Mouse (Mus musculus): Measurements from ENCODE around the gene Morc1. TPM values are rescaled to one million over a fixed set of nuclear protein-coding genes. Genes with fewer than 3 reads are reported as not detected.

Morc1 gene
- polyA plus RNA-seq (2016; fragmentation: Nextera tagmentation; extraction: Ambion mirVana), result not detected in 2 replicates

DNA sequence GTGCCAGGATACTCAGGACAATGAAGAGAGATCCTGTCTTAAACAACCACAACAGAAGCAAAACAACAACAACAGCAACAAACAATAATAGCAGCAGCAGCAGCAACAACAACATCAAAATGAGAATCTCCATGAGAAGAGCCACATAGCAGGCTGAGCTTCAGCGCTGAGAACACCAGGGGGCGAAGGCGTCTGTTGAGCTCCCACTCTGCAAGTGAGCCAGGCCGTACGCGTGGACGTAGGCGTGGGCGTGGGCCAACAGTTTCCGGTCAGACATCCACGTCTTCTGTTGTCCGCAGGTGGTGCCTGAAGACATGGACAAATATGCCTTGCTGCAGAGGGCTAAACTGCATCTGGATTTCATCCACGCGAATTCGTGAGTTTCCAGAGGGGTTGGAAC, at the start of gene Morc1:
Gene Morc1, plus strand, starts transcription at position 211 of the 400 bp plus-strand sequence.
- ATAC-seq (ENCODE audit: low FRiP score), result no peak
- no peak within 1 kb of the TSS for H3K4me2 ChIP-seq

DNA sequence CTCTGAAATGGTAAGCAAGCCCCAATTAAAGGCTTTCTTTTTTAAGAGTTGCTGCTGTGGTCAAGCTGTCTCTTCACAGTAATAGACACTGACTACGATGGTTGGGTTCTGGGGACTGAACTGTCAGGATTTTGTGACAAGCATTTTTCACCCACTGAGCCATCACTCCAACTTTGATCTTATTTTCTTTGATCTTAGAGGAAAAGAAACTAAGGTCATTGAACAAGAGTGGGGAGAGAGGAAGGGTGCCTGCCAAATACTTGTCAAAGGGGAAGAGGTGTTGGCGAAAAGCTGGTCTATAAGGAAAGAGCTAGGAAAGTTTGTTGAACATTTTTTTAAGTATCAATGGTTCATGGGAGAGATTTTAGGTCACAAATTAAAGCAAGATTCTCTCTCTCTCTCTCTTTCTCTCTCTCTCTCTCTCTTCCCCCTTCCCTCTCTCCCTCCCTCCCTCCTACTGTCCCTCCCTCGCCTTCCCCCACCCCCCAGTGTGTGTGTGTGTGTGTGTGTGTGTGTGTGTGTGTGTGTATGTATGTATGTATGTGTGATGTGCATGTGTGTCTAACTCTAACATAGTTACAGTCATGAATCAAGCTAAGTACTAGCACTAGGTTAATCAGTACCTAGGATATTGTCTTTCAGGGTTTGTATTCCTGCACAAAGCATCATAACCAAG, 47.3 kb upstream of the Morc1 start:
- Histone ChIP-seq H3K4me1 (no peaks in the 10 kb centered on the region), H3K4me3 (replicated peaks) (no peak overlapping the region), H3K36me3 (replicated peaks) (no peaks in the 10 kb centered on the region), H3K27me3 (no peaks in the 10 kb centered on the region), H3K27ac (no peak overlapping the region), H3K4me2 (no peak overlapping the region), H3K9me3 (no peaks in the 10 kb centered on the region), H3K9ac (no peak overlapping the region)
- whole genome bisulfite sequencing, result 88% methylated on average over 2 of the region's 3 CpGs
- ATAC-seq (ENCODE audit: low FRiP score), result no peak

More for the DNA sequence above, at the start of gene Morc1:
- no peak within 1 kb of the TSS for H3K27ac ChIP-seq
- H3K4me1 ChIP-seq, result no peaks in the 10 kb centered on the region
- WGBS, result 94% methylated on average over 15 of the region's 15 CpGs
- no peaks in the 10 kb centered on the region for H3K36me3 ChIP-seq (replicated peaks)
- H3K9me3 ChIP-seq, result no peaks in the 10 kb centered on the region
- no peak within 1 kb of the TSS for H3K9ac ChIP-seq
- H3K27me3 ChIP-seq, result no peaks in the 10 kb centered on the region
- H3K4me3 ChIP-seq (replicated peaks), result no peak within 1 kb of the TSS

DNA sequence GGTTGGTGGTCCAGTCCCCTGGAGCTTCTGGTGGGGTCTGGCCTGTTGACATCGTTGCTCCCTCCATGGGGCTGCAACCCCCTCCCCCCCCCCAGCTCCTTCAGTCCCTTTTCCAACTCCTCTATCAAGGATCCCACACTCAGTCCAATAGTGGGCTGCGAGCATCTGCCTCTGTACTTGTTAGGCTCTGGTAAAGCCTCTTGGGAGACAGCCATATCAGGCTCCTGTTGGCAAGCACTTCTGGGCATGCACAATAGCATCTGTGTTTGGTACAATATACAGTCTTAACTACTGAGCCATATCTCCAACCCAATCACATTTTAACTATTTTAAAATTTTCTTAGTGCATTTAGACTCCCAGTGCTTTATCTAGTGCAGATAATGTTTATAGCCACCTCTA, 44.1 kb upstream of the Morc1 start:
- Histone ChIP-seq H3K27me3 (no peaks in the 10 kb centered on the region), H3K9ac (no peak overlapping the region), H3K27ac (no peak overlapping the region), H3K4me3 (replicated peaks) (no peak overlapping the region), H3K9me3 (no peaks in the 10 kb centered on the region), H3K36me3 (replicated peaks) (no peaks in the 10 kb centered on the region), H3K4me1 (no peaks in the 10 kb centered on the region), H3K4me2 (no peak overlapping the region)
- ATAC-seq (ENCODE audit: low FRiP score), result no peak
- 82% methylated on average over 2 of the region's 2 CpGs for WGBS

DNA sequence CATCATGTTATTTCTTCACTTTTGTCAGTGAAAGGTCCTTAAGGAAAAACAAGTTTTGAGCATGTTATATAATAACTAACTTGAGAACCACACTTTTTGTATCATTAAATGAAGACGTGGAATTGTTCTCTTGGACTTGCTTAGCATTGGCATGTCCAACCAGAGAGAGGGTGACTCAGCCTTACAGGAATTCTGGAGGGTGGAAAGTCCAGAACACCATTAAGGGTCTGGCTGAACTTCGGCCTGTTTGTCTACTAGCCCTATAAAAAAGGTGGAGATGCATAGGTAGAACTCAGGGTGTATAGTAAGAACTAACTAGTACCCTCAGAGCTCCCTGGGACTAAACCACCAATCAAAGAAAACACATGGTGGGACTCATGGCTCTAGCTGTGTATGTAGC, 35.8 kb upstream of the Morc1 start:
- Histone ChIP-seq H3K27ac (no peak overlapping the region), H3K4me3 (replicated peaks) (no peak overlapping the region), H3K36me3 (replicated peaks) (no peaks in the 10 kb centered on the region), H3K9ac (no peak overlapping the region), H3K4me1 (no peaks in the 10 kb centered on the region), H3K9me3 (no peaks in the 10 kb centered on the region), H3K4me2 (no peak overlapping the region), H3K27me3 (no peaks in the 10 kb centered on the region)
- ATAC-seq (ENCODE audit: low FRiP score), result no peak
- 93% methylated on average over 2 of the region's 2 CpGs for WGBS

DNA sequence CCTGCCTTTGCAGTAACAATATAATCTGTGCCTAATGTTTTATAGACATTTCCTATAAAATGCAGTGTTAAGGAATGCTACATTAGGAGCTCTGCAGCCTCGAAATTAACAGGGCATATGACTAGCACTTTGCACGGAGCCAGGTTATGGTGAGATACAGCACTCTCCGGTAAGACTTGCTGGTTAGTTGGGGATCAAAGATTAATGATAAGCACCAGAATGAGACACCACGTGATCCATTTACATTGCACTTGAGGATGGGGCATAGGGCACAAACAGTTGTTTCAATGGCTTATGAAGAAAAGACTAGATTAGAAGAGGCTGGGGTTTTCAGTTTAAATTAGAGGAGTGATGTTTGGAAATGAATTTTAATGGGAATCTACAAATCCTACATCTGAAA, 28.1 kb upstream of the Morc1 start:
- no peak for ATAC-seq (ENCODE audit: low FRiP score)

DNA sequence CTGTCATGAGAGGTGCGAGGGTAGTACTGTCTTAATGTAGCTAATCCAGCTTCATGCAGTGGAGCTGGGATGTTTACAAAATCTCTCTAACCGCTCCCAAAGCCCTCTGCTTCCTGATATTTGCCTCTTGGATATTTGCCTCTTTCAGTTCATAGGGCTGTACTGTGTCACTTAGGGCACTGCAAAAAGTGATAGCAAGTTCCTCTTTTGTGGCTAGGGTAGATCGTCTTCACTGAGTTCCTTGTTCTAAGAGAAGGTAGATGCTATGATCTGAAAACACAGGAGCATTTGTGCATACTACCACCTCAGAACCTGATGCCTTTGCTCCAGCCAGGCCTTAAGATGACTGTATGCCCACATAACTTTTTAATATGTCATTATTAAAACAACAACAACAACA, 27.6 kb upstream of the Morc1 start:
- H3K4me1 ChIP-seq, result no peaks in the 10 kb centered on the region
- H3K4me2 ChIP-seq, result no peak overlapping the region
- H3K27me3 ChIP-seq, result no peaks in the 10 kb centered on the region
- no peak overlapping the region for H3K4me3 ChIP-seq (replicated peaks)
- H3K9ac ChIP-seq, result no peak overlapping the region
- H3K36me3 ChIP-seq (replicated peaks), result no peaks in the 10 kb centered on the region
- H3K27ac ChIP-seq, result no peak overlapping the region
- WGBS, result 91% methylated on average over 3 of the region's 3 CpGs
- no peaks in the 10 kb centered on the region for H3K9me3 ChIP-seq
- no peak for ATAC-seq (ENCODE audit: low FRiP score)

More for the DNA sequence above, 28.1 kb upstream of the Morc1 start:
- Histone ChIP-seq H3K27ac (no peak overlapping the region), H3K4me3 (replicated peaks) (no peak overlapping the region), H3K9me3 (no peaks in the 10 kb centered on the region), H3K4me1 (no peaks in the 10 kb centered on the region), H3K27me3 (no peaks in the 10 kb centered on the region), H3K4me2 (no peak overlapping the region), H3K36me3 (replicated peaks) (no peaks in the 10 kb centered on the region), H3K9ac (no peak overlapping the region)
- 83% methylated on average over 4 of the region's 4 CpGs for WGBS

DNA sequence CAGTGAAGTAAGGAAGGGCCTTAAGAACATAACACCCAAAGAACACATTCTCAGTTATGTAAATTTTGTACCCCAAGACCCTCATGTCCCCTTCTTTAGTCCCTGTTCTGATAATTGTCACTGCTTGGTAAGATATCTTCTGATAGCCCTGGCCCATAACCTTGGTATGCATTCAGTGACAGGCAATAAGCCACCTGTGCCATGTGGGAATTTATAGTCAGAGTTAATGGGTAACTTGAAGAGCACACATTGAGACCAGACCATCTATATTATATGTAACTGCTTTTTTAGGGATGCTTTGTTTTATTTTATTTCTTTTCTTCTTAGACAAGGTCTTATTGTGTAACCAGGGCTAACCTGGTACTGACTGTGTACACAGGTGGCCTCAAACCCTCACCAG, 27.0 kb upstream of the Morc1 start:
- no peak overlapping the region for H3K9ac ChIP-seq
- H3K9me3 ChIP-seq, result no peaks in the 10 kb centered on the region

DNA sequence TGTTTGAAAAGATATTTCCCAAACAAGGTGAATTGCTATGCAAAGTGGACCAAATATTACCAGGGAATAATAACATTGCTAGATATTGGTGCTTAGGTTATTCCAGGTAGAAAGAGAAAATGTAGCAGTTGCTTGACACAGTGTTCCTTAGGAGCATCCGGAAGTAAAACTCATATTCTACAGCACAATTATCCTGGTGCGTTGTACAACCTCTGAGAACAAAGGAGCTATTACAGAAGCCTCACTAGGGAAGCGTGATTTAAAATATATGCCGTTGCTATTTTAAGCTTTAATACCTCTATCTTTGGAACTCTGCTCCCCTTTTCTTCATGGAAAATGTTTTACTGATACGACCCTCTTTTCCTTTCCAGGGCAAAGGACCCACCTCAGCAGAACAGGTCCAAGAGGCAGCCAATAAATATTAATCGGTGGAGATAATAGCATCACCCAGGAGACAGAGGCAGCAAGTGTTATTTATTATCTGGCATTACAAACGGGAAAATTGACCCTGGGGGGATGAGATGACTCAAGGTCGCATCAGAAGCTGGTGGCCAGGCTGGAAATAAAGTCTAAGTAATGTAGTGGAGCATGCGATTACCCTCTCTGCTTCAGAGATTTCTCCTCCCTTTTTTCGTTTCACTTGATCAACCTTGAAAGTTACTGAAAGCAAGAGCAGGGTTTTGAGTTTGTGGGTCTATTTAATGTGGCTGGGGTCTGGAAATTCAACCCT, 25.2 kb upstream of the Morc1 start:
- Histone ChIP-seq H3K9me3 (no peaks in the 10 kb centered on the region), H3K4me3 (replicated peaks) (no peak overlapping the region), H3K27me3 (no peaks in the 10 kb centered on the region), H3K27ac (no peak overlapping the region), H3K36me3 (replicated peaks) (no peaks in the 10 kb centered on the region), H3K4me2 (no peak overlapping the region), H3K4me1 (no peaks in the 10 kb centered on the region), H3K9ac (no peak overlapping the region)
- 76% methylated on average over 10 of the region's 10 CpGs for WGBS
- no peak for ATAC-seq (ENCODE audit: low FRiP score)

More for the DNA sequence above, 27.0 kb upstream of the Morc1 start:
- Histone ChIP-seq H3K4me2 (no peak overlapping the region), H3K4me1 (no peaks in the 10 kb centered on the region), H3K36me3 (replicated peaks) (no peaks in the 10 kb centered on the region), H3K4me3 (replicated peaks) (no peak overlapping the region), H3K27me3 (no peaks in the 10 kb centered on the region), H3K27ac (no peak overlapping the region)
- ATAC-seq (ENCODE audit: low FRiP score), result no peak

DNA sequence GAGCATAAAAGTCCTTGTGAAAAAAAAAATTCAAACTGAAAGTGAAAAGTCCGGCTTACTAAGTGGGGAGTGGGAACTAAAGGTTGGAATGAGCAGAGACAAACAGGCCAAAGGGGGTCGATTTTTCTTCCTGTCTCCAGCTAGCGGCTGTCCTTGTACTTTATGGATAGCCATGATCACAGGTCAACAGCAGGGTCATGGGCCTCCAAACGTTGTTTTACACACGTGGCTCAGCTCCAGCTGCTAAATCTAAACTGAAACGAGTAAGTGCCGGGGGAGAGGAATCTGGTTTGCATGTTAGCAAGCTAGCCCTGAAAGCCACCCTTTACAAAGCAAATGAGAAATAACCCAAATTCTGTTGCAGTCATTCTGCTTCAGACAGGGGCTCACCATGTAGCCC, 21.5 kb upstream of the Morc1 start:
- H3K4me1 ChIP-seq, result no peaks in the 10 kb centered on the region
- WGBS, result 78% methylated on average over 7 of the region's 7 CpGs
- H3K27ac ChIP-seq, result no peak overlapping the region
- no peak for ATAC-seq (ENCODE audit: low FRiP score)
- H3K4me3 ChIP-seq (replicated peaks), result no peak overlapping the region
- H3K9me3 ChIP-seq, result no peaks in the 10 kb centered on the region
- no peaks in the 10 kb centered on the region for H3K36me3 ChIP-seq (replicated peaks)
- H3K9ac ChIP-seq, result no peak overlapping the region
- H3K4me2 ChIP-seq, result no peak overlapping the region
- H3K27me3 ChIP-seq, result no peaks in the 10 kb centered on the region

DNA sequence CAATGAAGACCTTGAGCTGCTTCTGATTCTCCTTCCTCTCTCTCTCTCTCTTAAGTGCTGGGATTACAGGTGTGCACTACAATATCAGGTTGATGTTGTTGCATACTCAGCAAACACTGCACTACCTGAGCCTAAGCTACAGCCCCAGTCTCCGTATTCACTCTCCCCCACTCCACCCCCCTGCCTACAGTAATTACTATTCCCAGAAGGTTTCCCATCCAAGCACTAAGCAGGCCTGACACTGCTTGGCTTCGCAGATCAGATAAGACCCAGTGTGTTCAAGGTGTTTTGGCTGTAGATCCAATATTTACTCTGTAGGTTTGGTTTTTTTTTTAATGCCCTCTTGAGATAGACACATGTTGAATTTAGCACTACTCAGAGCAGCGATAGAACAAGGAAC, 20.9 kb upstream of the Morc1 start:
- H3K27ac ChIP-seq, result no peak overlapping the region
- no peaks in the 10 kb centered on the region for H3K36me3 ChIP-seq (replicated peaks)
- H3K4me1 ChIP-seq, result no peaks in the 10 kb centered on the region
- no peaks in the 10 kb centered on the region for H3K27me3 ChIP-seq
- H3K9ac ChIP-seq, result no peak overlapping the region
- no peak for ATAC-seq (ENCODE audit: low FRiP score)
- H3K4me3 ChIP-seq (replicated peaks), result no peak overlapping the region
- no peak overlapping the region for H3K4me2 ChIP-seq
- WGBS, result 84% methylated on average over 3 of the region's 3 CpGs
- no peaks in the 10 kb centered on the region for H3K9me3 ChIP-seq

DNA sequence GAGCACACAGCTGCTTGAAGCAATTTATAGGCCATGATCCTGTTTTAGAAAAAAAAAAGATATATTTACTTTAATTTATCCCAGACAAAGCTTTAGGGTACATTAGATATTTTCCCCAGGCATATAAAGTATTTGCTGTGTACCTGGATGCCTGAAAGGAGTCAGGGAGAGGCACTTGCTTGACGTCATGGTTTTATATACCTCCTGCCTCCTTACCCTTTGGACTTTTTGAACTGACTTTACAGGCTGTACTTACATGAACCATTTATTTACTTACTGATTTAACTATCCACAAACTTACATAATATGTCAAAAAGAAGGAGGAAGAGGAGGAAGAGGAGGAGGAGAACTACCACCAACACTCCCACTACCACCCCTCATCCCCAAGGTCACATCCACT, 18.8 kb upstream of the Morc1 start, which contains the start of gene Gm5485:
Gene Gm5485, minus strand, starts transcription at position 171 of the 400 bp plus-strand sequence.
- Histone ChIP-seq H3K27me3 (no peaks in the 10 kb centered on the region), H3K9me3 (no peaks in the 10 kb centered on the region), H3K36me3 (replicated peaks) (no peaks in the 10 kb centered on the region), H3K4me1 (no peaks in the 10 kb centered on the region), H3K4me3 (replicated peaks) (no peak within 1 kb of the TSS), H3K9ac (no peak within 1 kb of the TSS), H3K4me2 (no peak within 1 kb of the TSS), H3K27ac (no peak within 1 kb of the TSS)
- ATAC-seq (ENCODE audit: low FRiP score), result no peak
- 91% methylated on average over 1 of the region's 1 CpGs for WGBS

DNA sequence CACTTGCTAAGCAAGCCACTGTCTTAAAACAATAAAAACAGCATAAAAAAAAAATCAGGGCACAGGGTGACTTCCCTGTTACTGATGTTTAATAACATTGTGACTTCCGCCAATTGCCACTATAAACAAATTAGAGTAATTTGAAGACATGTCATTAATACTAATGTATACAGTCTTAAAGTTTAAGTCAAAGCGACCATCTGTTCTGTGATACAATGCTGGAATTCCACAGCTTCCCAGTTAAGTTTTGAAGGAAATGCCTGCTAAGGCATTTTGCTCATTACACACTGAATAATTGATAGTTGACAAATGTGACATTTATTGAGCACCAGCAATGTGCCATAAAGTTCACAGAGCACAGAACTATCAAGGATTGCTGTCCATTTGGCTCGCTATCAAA, 12.5 kb upstream of the Morc1 start:
- Histone ChIP-seq H3K4me1 (no peaks in the 10 kb centered on the region), H3K27ac (no peak overlapping the region), H3K4me2 (no peak overlapping the region), H3K9me3 (no peaks in the 10 kb centered on the region), H3K36me3 (replicated peaks) (no peaks in the 10 kb centered on the region), H3K4me3 (replicated peaks) (no peak overlapping the region), H3K27me3 (no peaks in the 10 kb centered on the region), H3K9ac (no peak overlapping the region)
- no peak for ATAC-seq (ENCODE audit: low FRiP score)
- WGBS, result 91% methylated on average over 3 of the region's 3 CpGs

DNA sequence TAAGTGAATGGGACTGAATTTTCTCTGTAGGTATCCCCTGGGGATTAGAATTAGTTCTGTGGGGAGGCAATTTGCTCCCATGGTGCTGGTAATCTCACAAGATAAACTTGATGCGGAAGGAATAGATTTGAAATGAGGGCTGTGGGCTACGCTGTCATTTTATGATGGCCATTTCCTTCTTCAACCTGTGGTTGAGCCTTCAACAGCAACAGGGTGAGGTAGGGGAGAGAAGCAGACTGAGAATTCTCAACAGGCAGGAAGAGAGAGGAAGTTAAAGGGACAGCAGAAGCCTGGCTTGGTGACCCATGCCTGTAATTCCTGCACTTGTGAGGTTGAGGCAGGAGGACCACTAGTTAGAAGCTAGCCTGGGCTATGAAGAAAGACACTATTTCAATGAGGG, 12.0 kb upstream of the Morc1 start:
- Histone ChIP-seq H3K4me2 (no peak overlapping the region), H3K9ac (no peak overlapping the region), H3K27me3 (no peaks in the 10 kb centered on the region), H3K4me1 (no peaks in the 10 kb centered on the region), H3K4me3 (replicated peaks) (no peak overlapping the region), H3K9me3 (no peaks in the 10 kb centered on the region), H3K27ac (no peak overlapping the region), H3K36me3 (replicated peaks) (no peaks in the 10 kb centered on the region)
- WGBS, result 82% methylated on average over 2 of the region's 2 CpGs
- no peak for ATAC-seq (ENCODE audit: low FRiP score)
